Mouse (Mus musculus) G1E-ER4 (cell line): Measurements from ENCODE around the gene Nt5dc3. TPM values are rescaled to one million over a fixed set of nuclear protein-coding genes. Genes with fewer than 3 reads are reported as not detected.

Experiments used
- GATA1 ChIP-seq: IDR thresholded peaks from one replicate; pipeline ENCODE4 v1.8.0; 2012; ENCODE audit warnings: low read length, inconsistent platforms
- polyA plus RNA-seq: library from polyadenylated mRNA; stranded (reverse); fragments of >175 nt; gene quantifications from 2 replicates; pipeline ENCODE4 v1.2.3, GENCODE M21; 2012

The Nt5dc3 gene
- polyA plus RNA-seq: 2.9 and 6.7 TPM in 2 replicates

DNA sequence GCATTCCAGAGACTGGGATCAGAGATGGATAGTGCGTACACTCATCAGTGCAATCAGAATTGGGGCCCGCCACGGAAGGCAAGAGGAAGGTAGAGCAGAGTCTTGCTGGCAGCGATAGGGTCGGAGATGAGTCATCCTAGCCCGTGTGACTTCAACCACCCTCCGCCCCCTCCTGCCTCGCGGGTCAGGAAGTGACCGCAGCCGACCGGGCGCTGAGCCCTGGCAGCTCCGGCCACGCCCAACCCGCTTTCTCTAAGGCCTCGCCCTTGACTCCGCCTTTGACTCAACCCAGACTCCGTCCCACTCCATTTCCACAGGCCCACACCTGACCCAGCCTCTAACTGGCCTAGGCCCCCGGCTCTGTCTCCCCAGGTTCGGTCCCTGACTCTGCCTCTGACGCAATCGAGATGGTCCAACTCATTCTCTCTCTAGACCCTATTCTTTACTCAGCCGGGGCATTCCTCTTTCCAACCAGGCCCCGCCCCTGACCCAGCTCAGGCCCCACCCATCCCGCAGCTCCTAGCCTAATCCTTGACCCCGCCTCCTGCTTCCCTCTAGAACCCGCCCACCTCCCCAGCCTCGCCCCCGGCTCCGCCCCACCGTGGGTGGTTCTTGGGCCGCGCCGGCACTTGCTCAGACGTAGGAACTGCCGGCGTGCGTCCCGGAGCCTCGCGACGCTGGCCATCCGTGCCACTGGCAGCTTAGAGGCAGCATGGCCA lies at the start of gene Nt5dc3:
Gene Nt5dc3, plus strand, starts transcription at position 608 of the 719 bp plus-strand sequence.
- TF ChIP-seq GATA1: no peak

DNA sequence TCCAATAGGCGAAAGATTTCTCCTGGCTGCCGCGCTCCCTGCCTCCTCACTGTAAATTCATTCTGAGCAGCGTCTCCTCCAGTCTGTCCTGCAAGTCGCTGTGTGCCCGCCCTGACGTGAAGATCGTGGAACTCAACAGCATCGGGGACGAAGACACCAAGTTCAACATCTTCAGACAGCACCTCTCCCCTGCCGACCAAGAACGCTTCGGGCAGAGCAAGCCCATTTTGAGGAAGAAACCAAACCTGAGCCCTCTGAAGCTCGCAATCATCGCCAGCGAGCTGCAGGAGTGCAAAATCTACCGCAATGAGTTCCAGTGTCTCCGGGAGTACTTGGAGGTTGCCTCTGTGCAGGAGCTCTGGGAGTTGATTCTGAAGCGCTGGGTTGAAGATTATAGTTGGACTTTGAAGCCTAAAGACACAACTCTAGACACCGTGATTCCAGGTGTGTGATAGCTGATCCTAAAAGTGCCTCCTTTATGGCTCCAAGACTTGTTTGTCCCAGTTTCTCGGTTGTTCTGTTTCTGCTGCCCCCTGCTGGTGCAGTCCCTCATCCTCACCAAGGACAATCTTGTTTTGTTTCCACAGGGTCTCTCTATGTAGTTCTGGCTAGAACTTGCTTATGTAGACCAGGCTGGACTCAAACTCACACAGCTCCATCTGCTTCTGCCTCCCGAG lies 47.8 kb upstream of the Nt5dc3 start:
- no peak for TF ChIP-seq GATA1

DNA sequence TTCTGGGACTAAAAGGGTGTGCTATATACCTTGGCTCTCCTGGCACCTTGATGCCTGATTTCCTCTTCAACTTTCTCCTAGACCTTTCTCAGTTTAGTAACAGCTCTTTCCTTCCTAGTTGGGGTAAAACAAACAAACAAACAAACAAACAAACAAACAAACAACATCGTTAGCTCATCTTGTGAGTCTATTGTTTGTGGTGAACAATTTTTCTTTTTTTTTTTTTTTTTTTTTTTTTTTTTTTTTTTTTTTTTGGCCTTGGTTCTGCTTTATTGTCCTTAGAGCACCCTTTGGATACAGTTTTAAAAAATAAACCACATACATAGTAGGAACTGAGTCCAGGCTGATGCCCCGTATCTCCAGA lies 47.3 kb upstream of the Nt5dc3 start:
- no peak for TF ChIP-seq GATA1

DNA sequence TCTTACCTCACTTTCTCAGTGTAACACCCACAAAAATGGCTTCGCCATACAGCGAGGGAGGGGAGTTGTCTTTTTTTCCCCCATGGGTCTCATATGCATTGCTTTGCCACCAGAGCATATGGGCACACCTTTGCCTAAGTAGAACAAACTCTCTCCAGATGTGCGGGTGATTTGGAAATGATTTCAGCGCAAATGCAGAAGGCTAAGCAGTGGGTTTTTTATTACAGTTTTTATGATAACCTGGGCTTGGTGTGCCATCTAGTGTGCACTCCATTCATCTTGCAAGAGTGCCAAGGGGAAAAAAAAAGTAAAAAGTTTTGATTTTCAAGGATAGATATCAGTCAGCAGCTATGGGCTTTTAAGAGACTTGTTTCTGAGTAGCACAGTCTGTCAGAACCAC lies 43.8 kb upstream of the Nt5dc3 start:
- TF ChIP-seq GATA1: no peak

DNA sequence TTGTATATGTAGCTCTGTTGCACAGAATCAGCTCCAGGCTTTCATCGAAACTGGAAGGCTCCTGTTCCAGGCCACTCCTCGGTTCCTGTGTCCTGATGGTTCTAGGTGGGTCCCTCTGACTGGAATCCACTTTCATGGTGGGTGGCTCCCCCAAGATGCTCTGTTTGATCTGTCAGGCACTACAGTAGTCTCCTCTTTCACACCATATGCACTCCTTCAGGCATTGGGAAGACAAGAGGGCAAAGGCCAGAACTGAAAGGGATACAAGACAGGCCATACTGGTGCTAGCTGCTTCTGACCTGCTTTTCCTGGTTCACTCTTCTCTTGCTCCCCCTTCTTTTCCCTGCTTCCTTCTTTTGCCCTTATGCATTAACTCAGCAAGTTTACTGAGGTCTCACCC lies 35.9 kb upstream of the Nt5dc3 start:
- no peak for TF ChIP-seq GATA1

DNA sequence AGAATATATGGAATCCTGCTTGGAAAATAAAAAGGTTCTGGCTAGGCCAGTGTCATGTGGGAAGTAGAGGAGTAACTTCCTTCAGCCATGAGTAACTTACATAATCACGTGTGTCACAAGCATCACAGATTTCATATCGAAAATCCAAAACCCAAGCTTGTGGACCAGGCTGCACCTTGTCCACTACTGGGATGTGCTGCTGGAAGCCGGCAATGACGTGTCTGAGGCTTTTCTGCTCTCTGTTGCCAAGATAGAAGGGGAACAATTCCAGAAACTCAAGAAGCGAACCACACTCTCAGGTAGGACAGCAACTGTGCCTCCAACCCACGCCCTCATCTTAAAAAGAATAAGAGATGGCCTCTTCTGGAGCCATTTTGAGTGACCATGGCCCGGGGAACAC lies 34.5 kb upstream of the Nt5dc3 start:
- no peak for TF ChIP-seq GATA1

DNA sequence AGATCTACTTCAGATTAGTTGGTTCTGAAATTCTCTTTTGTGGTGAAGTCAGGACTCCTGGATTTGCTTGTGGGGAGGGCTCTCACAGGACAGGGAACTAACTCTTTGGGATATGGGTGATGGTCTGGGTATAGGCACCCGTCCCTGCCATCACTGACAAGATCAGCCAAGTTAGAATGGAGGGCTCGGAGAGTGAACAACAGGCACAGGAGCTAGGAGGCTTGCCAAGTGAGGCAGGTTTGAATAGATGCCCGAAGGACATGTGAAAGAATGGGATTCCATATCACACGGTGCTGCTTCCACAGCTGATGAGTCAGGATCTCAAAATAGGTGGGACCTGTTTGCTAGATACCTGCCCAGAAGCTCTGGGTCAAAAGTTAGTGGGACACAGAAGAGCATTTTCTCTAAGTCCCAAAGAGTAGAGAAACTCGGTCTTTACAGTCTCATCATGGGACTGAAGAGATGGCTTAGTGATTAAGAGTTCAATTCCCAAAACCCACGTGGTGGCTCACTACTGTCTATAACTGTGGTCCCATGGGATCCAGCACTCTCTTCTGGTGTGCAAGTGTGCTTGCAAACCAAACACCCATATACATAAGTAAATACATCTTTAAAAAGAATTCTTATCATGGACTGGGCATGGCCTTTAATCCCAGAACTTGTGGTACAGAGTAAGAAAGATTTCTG lies 22.8 kb upstream of the Nt5dc3 start:
- TF ChIP-seq GATA1: no peak

DNA sequence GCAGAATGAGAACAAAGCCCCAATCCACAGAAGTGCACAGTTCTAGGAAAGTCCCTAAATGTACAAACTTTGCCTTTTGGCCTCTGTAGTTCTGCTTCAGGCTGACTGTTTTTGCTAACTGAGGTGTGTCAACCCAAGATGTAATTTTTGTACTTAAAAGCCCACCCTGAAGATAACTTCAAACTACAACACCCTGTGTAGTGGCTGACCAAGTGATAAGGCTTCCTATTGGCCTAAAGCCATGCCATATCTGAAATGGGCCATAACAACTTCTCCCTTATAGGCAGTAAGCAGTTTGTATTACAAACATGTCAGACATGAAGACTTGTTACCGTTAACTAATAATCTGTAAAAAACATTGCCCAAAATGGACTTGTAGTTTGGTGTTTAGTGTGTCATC lies 21.1 kb upstream of the Nt5dc3 start:
- TF ChIP-seq GATA1: no peak

DNA sequence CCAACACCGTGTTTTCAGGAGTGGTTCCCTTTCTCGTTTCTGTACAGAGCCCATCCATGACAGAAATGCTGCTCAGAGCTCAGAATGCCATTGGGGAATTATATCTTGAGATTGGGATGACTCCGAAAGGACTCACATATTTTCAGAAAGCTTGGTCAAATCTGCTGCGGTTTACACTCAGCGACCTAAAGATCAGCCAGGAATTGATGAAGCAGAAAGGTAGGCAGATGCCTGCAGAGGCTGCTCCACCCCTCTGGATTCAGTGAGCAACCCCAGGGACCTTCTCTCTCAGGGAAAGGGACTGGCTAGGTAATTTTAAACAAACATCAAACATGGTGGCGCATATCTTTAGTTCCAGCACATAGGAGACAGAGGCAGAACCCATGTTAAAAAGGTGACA lies 20.6 kb upstream of the Nt5dc3 start:
- TF ChIP-seq GATA1: no peak

DNA sequence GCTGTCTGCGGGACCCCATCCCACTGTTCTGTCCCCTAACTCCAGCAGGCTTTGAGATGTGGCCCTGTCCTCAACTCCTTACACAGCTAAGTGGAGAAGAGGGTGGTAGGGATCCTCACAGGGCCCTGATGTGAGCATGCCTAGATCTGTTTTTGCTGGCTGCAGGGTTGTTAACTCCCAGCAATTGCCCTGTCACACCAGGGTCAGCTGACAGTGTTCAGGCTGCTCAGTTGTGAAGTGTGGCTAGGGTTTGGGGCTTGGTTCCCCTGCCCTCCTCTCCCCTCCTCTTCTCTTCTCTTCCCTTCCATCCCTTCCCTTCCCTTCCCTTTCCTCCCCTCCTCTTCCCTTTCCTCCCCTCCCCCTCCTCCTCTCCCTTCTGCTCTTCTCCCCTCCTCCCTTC lies 17.6 kb upstream of the Nt5dc3 start:
- no peak for TF ChIP-seq GATA1

DNA sequence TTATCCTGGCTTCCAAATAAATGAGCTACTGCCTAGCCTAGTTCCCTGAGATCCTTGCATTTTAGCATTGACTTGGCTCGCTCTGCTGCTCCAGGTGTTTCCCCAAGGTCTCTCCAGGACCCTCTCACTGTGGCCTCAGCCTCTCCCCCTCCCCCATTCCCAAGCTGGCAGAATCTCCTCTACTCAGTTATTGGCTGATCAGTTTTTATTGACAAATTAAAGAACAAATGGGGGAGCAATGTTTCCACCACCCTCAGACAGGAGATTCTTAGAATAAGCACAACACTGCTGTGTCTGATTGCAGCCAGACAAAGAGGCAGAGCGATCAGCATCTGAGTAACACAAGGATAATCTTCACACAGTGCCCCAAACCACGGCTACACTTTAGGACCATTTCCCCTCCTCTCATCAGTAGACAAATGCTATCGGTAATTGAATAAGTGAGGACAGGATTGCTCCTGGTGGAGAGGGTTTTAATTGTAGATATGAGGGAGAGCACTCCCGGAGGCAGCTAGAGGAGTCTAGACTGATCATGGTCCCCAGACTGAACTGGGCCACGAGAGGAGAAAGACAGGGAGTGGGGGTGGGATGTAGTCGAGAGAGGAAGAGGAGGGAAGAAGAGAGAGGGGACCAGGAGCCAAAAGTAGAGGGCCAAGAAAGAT lies 17.0 kb upstream of the Nt5dc3 start:
- no peak for TF ChIP-seq GATA1

DNA sequence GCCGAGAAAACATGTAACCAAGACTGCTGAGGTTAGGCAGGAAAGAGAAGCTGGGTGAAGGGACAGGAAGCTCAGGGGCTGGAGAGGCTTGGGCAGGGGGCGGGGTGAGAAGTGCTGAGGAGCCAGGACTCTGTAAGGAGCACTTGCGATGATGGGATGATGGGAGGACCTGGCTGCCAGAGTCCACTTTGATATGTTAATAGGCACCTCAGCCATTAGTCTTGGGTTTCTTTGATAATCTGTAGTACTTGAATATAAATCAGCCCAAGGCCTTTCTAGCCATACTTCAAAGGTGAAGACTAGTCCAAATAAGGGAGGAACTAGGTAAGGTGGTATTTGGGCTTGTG lies 16.4 kb upstream of the Nt5dc3 start:
- no peak for TF ChIP-seq GATA1

DNA sequence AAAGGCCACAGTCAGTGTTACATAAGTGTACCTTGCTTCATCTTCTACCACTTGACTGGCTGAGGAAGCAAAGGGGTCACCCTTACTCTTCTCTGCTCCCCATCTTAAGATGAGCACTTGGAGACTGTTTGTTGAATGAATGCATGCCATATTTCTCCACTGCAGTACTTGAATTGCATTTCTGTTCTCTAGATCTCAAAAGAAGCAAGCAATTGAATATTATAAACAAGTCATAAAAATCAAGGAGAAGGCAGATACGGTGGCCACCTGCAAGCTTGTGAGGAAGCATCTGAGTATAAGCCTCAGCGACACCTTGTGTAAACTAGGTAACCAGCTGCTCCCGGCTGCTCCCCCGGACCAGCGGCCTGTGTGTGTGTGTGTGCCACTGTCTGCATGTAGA lies 15.1 kb upstream of the Nt5dc3 start, which contains the start of gene Gm49358:
Gene Gm49358, plus strand, starts transcription at position 301 of the 400 bp plus-strand sequence.
- TF ChIP-seq GATA1: no peak

DNA sequence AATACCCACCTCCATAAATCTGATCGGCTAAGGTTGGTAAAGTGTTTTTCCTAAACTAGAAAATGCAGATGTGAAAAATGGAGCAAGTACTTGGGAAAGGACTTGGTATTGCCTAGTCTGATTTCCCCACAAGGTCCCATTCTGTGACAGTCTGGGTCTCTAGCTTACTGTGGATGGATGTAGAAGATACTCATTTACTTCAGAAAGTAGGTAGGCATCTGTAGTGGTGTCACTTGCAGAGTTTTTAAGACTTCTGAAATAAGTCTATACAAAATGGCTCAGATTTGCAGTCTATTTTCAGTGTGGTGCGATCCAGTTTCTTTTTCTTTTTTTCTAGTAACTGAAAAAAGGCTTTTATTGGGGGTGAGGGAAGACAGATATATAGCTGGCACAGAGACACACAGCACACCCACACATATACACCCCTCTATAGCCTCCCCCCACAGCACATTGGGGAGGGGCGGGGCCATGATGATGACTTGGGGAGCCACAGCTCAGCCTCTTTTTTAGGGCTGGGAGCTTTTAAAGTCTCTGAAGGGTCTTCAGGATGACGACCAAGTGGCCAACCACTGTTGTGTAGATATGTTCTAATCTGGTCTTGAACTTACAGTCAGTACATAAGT lies 13.3 kb upstream of the Nt5dc3 start:
- no peak for TF ChIP-seq GATA1

DNA sequence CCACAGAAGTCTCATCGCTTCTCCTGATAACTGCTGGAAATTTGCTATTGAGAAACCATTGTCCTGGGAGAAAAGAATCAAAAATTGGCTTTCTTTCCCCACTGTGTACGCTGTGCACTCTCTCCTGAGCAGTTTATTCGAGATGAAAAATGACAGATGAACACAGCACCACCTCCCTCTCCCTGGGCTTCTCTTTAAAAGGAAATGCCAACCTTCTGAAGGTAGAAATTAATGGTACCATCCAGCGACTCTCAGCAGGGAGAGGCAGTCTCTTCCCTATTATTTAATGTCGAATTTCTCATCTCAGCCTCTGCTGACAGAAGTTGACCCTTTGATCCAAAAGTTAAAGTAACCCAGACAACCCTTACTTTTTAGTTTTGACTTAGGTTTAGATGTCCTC lies 9.6 kb upstream of the Nt5dc3 start:
- TF ChIP-seq GATA1: no peak

DNA sequence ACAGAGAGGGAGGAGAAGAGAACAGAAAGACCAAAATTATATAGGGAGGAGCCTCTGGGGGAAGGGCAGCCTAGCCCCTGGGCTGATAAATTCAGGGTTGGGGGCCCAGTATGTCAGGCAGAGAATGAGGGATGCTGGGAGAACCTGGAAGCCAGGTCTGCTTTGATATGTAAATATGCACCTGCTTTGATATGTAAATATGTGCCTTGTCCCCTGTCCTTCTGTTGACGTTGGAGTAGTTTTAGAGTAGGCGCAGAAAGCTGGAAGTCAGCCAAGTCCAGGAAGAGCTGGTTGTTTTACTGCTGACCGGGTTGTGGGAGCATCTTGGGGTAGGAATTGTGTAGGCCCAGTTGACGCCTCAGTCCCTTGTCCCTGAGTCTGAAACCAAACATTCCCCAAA lies 9.0 kb upstream of the Nt5dc3 start:
- TF ChIP-seq GATA1: no peak
